21 mouse cellular contexts compared by ENCODE assay signal in genomic region chr16:14112133-14112532, GRCm38 (mm10). TPM values are rescaled to one million over a fixed set of nuclear protein-coding genes. Genes with fewer than 3 reads are reported as not detected.
DNase-seq lines count a peak whose midpoint lies in the region; ATAC-seq and TF ChIP-seq lines count a peak whose summit lies in the region.
"Had no signal": no experiment of that assay in that cellular context is flagged by ENCODE, and none has a peak within 500 bp of the region (broad histone marks: within the 10 kb centered on the region; RNA-seq: fewer than 3 reads in every experiment).

No protein-coding gene starts in this region.

- H3K9me3 ChIP-seq in MEL (replicated peaks; ENCODE audit: insufficient read depth, low read length): no peaks in the 10 kb centered on the region
- H3K9me3 ChIP-seq in kidney, embryonic 16.5 days (ENCODE audit: low read length): no peaks in the 10 kb centered on the region
- H3K9me3 ChIP-seq: embryonic facial prominence, embryonic 13.5 days; heart, embryonic 10.5 days; hindbrain, embryonic 13.5 days; limb, embryonic 13.5 days; midbrain, embryonic 12.5 days; stomach, embryonic 15.5 days had no signal

- no peaks in the 10 kb centered on the region for H3K79me2 ChIP-seq in MEL (ENCODE audit: control insufficient read depth, insufficient read depth, low read length, poor library complexity)

- no peak for TF ChIP-seq EP300 in MEL (IDR thresholded peaks at IDR 0.05; ENCODE audit: low read depth in 1 of 2, low read length in 2 of 2)

- no peaks in the 10 kb centered on the region for H3K27me3 ChIP-seq in MEL (ENCODE audit: control insufficient read depth in 1 of 2, insufficient read depth in 2 of 2, low read length in 2 of 2)
- H3K27me3 ChIP-seq in kidney, embryonic 16.5 days (ENCODE audit: insufficient read depth, low read length): no peaks in the 10 kb centered on the region
- H3K27me3 ChIP-seq: embryonic facial prominence, embryonic 13.5 days; hindbrain, embryonic 13.5 days; limb, embryonic 13.5 days; midbrain, embryonic 12.5 days; stomach, embryonic 15.5 days had no signal

- TF ChIP-seq RAD21 in MEL (IDR thresholded peaks at IDR 0.05; ENCODE audit: low read depth, low read length): no peak

- DNase-seq in left cerebral cortex, postnatal 25 days (ENCODE audit: low spot score in 2 of 2): peak; percentile 38 to 60
- no peak for DNase-seq in left cerebral cortex, postnatal 4 days
- DNase-seq in MEL (ENCODE audit: low read depth, low spot score): no peak
- DNase-seq: adrenal gland, postnatal 14 days; cerebellum, adult 8-10 months; gastrocnemius, postnatal 36 days; kidney, postnatal 14 days; layer of hippocampus, postnatal 36 days; lung, postnatal 14 days; spleen, adult 18-20 months had no signal

- peaks cover 8 to 29% of the 10 kb centered on the region in 2 experiments for H3K4me1 ChIP-seq in MEL (ENCODE audit: control insufficient read depth in 1 of 2, insufficient read depth in 2 of 2, low read length in 2 of 2)
- peaks cover 43% of the 10 kb centered on the region for H3K4me1 ChIP-seq in bone marrow macrophage, adult 2 months (ENCODE audit: control insufficient read depth, insufficient read depth, low read length)
- H3K4me1 ChIP-seq in kidney, embryonic 16.5 days (ENCODE audit: insufficient read depth, low read length): no peaks in the 10 kb centered on the region
- H3K4me1 ChIP-seq: embryonic facial prominence, embryonic 13.5 days; heart, embryonic 10.5 days; hindbrain, embryonic 13.5 days; limb, embryonic 13.5 days; midbrain, embryonic 12.5 days; stomach, embryonic 15.5 days had no signal

- TF ChIP-seq CTCF in MEL (IDR thresholded peaks at IDR 0.05 in 2 of 3, conservative IDR thresholded peaks at IDR 0.05 in 1 of 3; ENCODE audit: control insufficient read depth in 1 of 3, insufficient read depth in 1 of 3, low read depth in 2 of 3, low read length in 3 of 3, poor library complexity in 1 of 3, severe bottlenecking in 1 of 3): no peak
- no peak for TF ChIP-seq CTCF in bone marrow macrophage, adult 2 months (IDR thresholded peaks at IDR 0.05; ENCODE audit: low read depth, low read length)

- ATAC-seq in megakaryocyte, adult 5-6 weeks (ENCODE audit: poor library complexity, severe bottlenecking): peak; percentile 51; the same call in 1 of the 2 replicates
- ATAC-seq in monocyte, adult 5-6 weeks (replicated peaks; ENCODE audit: insufficient number of reproducible peaks, low FRiP score, low TSS enrichment, poor library complexity, severe bottlenecking): no peak; the same call in 1 of the 2 replicates
- ATAC-seq in kidney, embryonic 16.5 days (ENCODE audit: low FRiP score, low TSS enrichment): no peak
- ATAC-seq: intestine, embryonic 16.5 days had no signal

- intact Hi-C loops in left cerebral cortex, postnatal 25 days (cut with DNase I): loop anchor here (5.0 kb wide), 1 partner anchor 210 kb away; the partner anchor contains the start of genes Mpv17l and Pdxdc1
- intact Hi-C loops in left cerebral cortex, postnatal 4 days (cut with DNase I): no loop called here

- H3K36me3 ChIP-seq in MEL (ENCODE audit: control insufficient read depth in 1 of 2, insufficient read depth in 2 of 2, low read length in 2 of 2): peaks cover 2 to 32% of the 10 kb centered on the region in 2 experiments; a peak in 3 of 4 replicates
- peaks cover 57% of the 10 kb centered on the region for H3K36me3 ChIP-seq in kidney, embryonic 16.5 days (ENCODE audit: insufficient read depth, low read length)

- TF ChIP-seq POLR2A in MEL (IDR thresholded peaks at IDR 0.05; ENCODE audit: control insufficient read depth in 1 of 2, insufficient read depth in 1 of 2, low read depth in 1 of 2, low read length in 2 of 2, poor library complexity in 1 of 2): no peak
- no peak for TF ChIP-seq POLR2A in bone marrow macrophage, adult 2 months (IDR thresholded peaks at IDR 0.05; ENCODE audit: borderline replicate concordance, low read depth, low read length)

- H3K4me3 ChIP-seq in MEL (ENCODE audit: control insufficient read depth in 1 of 2, insufficient read depth in 1 of 2, low read depth in 2 of 2, low read length in 2 of 2): no peak overlapping the region
- H3K4me3 ChIP-seq in bone marrow macrophage, adult 2 months (ENCODE audit: insufficient read depth, low read length): no peak overlapping the region
- H3K4me3 ChIP-seq in kidney, embryonic 16.5 days (ENCODE audit: low read length): no peak overlapping the region
- H3K4me3 ChIP-seq: embryonic facial prominence, embryonic 13.5 days; heart, embryonic 10.5 days; hindbrain, embryonic 13.5 days; limb, embryonic 13.5 days; midbrain, embryonic 12.5 days; stomach, embryonic 15.5 days had no signal

- peak overlapping the region; percentile 27 for H3K27ac ChIP-seq in MEL (ENCODE audit: control insufficient read depth, low read depth, low read length)
- peak overlapping the region; percentile 96 for H3K27ac ChIP-seq in bone marrow macrophage, adult 2 months (ENCODE audit: insufficient read depth, low read depth, low read length)
- H3K27ac ChIP-seq in kidney, embryonic 16.5 days (ENCODE audit: low read length): no peak overlapping the region
- H3K27ac ChIP-seq: embryonic facial prominence, embryonic 13.5 days; heart, embryonic 10.5 days; hindbrain, embryonic 13.5 days; limb, embryonic 13.5 days; midbrain, embryonic 12.5 days; stomach, embryonic 15.5 days had no signal

- 74% methylated on average over 2 of the region's 2 CpGs for WGBS in kidney, embryonic 16.5 days

- H3K9ac ChIP-seq in MEL (ENCODE audit: control insufficient read depth, low read depth, low read length, poor library complexity, severe bottlenecking): no peak overlapping the region
- no peak overlapping the region for H3K9ac ChIP-seq in kidney, embryonic 16.5 days (replicated peaks; ENCODE audit: low read length)
- H3K9ac ChIP-seq: embryonic facial prominence, embryonic 13.5 days; hindbrain, embryonic 13.5 days; limb, embryonic 13.5 days; midbrain, embryonic 12.5 days; stomach, embryonic 15.5 days had no signal

- H3K4me2 ChIP-seq in kidney, embryonic 16.5 days (replicated peaks; ENCODE audit: low read depth, low read length): no peak overlapping the region
- H3K4me2 ChIP-seq: embryonic facial prominence, embryonic 13.5 days; hindbrain, embryonic 13.5 days; limb, embryonic 13.5 days; midbrain, embryonic 12.5 days; stomach, embryonic 15.5 days had no signal

TF ChIP-seq in MEL, 35 proteins besides CTCF, POLR2A, EP300 and RAD21:
- TF ChIP-seq MYB (IDR thresholded peaks at IDR 0.05; ENCODE audit: low read depth, low read length) (no peak), POLR2AphosphoS5 (IDR thresholded peaks at IDR 0.05; ENCODE audit: borderline replicate concordance, low read depth, low read length) (no peak), SIN3A (IDR thresholded peaks at IDR 0.05; ENCODE audit: low read length) (no peak), POLR2AphosphoS2 (IDR thresholded peaks at IDR 0.05; ENCODE audit: low read length) (no peak), ZMIZ1 (IDR thresholded peaks at IDR 0.05; ENCODE audit: low read depth, low read length) (no peak), ZC3H11A (IDR thresholded peaks at IDR 0.05; ENCODE audit: low read depth, low read length) (no peak), KAT2A (conservative IDR thresholded peaks at IDR 0.05; ENCODE audit: low read depth, low read length) (no peak), NELFE (IDR thresholded peaks at IDR 0.05; ENCODE audit: low read depth, low read length) (no peak), MAX (IDR thresholded peaks at IDR 0.05; ENCODE audit: low read length) (no peak)

RNA-seq across cellular contexts. Expression of gene Nde1, which starts 50.9 kb away (rescaled TPM):
- total RNA-seq in left cerebral cortex, postnatal 25 days (2021): 10 to 100 TPM; 16.2 to 17.5 TPM
- 10 to 100 TPM; 13.4 to 15.8 TPM for total RNA-seq in left cerebral cortex, postnatal 4 days (2021)
- 25.2 and 25.8 TPM in 2 replicates for total RNA-seq in MEL (2012; rRNA removed)
- 10 to 100 TPM in 1 of 2 experiments, not detected in 1; 42.5 TPM for polyA plus RNA-seq in MEL (2012; ENCODE audit: insufficient read depth in 1 of 2, insufficient read length in 2 of 2, low read depth in 1 of 2, low replicate concordance in 2 of 2, missing spikeins in 1 of 2)
- 67.5 and 69.0 TPM in 2 replicates for polyA plus RNA-seq in bone marrow macrophage, adult 2 months (2012; ENCODE audit: insufficient read depth, insufficient read length, missing spikeins)
- total RNA-seq in megakaryocyte, adult 5-6 weeks (2015): 41.4 and 42.3 TPM in 2 replicates
- 73.0 and 88.6 TPM in 2 replicates for total RNA-seq in megakaryocyte, adult 5-6 weeks (2017)
- total RNA-seq in monocyte, adult 5-6 weeks (2017): 37.1 to 76.9 TPM (median 41.7 TPM) in 3 replicates
- 129 and 134 TPM in 2 replicates for polyA plus RNA-seq in kidney, embryonic 16.5 days (2015; fragmentation: Nextera tagmentation; extraction: Ambion mirVana)

RNA-seq across cellular contexts. Expression of gene Marf1, which starts 51.0 kb away (rescaled TPM):
- 100 to 1,000 TPM; 128 to 135 TPM for total RNA-seq in left cerebral cortex, postnatal 25 days (2021)
- 10 to 100 TPM; 43.2 to 45.8 TPM for total RNA-seq in left cerebral cortex, postnatal 4 days (2021)
- total RNA-seq in MEL (2012; rRNA removed): 8.7 and 9.3 TPM in 2 replicates
- polyA plus RNA-seq in MEL (2012; ENCODE audit: insufficient read depth in 1 of 2, insufficient read length in 2 of 2, low read depth in 1 of 2, low replicate concordance in 2 of 2, missing spikeins in 1 of 2): 10 to 100 TPM in 1 of 2 experiments, not detected in 1; 16.2 TPM
- 57.7 and 62.3 TPM in 2 replicates for polyA plus RNA-seq in bone marrow macrophage, adult 2 months (2012; ENCODE audit: insufficient read depth, insufficient read length, missing spikeins)
- 41.1 and 46.4 TPM in 2 replicates for total RNA-seq in megakaryocyte, adult 5-6 weeks (2015)
- total RNA-seq in megakaryocyte, adult 5-6 weeks (2017): 27.9 and 34.8 TPM in 2 replicates
- total RNA-seq in monocyte, adult 5-6 weeks (2017): 23.1 to 49.6 TPM (median 23.7 TPM) in 3 replicates
- polyA plus RNA-seq in kidney, embryonic 16.5 days (2015; fragmentation: Nextera tagmentation; extraction: Ambion mirVana): 16.3 and 18.6 TPM in 2 replicates

Comparison
In these comparisons a context has a peak if more than half of its experiments do, and no peak if none do; other contexts are left out.
1. DNase-seq: peak in left cerebral cortex, postnatal 25 days (2 of 2); none in left cerebral cortex, postnatal 4 days (single experiment) and MEL (single experiment).